Mouse (Mus musculus) brain, embryonic 14.5 days (tissue): ENCODE results near the gene Art4.

Experiments
- CTCF ChIP-seq: fragments of 200-500 bp; IDR thresholded peaks from 2 replicates; pipeline ENCODE4 v1.5.1; 2012; ENCODE audit warnings: inconsistent platforms, mild to moderate bottlenecking, moderate library complexity, borderline replicate concordance; ENCODE audit not compliant: insufficient read depth, insufficient read length; ENCODE audit errors: extremely low read depth
- POLR2A ChIP-seq: fragments of 200-500 bp; IDR thresholded peaks from 2 replicates; pipeline ENCODE4 v1.6.1; 2012; ENCODE audit warnings: mild to moderate bottlenecking, inconsistent platforms, borderline replicate concordance; ENCODE audit not compliant: poor library complexity, insufficient read depth, insufficient read length, severe bottlenecking; ENCODE audit errors: extremely low read depth

- TF ChIP-seq POLR2A = no peak
- no peak for TF ChIP-seq CTCF
Observed at GRCm38 (mm10) chr6:136902527-136902926, 45.0 kb upstream of the Art4 start.
